Mouse (Mus musculus): ENCODE data around the gene Mfsd11. TPM values are rescaled to one million over a fixed set of nuclear protein-coding genes. Genes with fewer than 3 reads are reported as not detected.
A peak's percentile ranks its signal among the peaks of the same experiment; 100 is the strongest.
"Not testable (repeated sequence)": the region's sequence is repeated elsewhere in the genome, so short reads cannot be mapped to it uniquely, and the experiment has no call there.

The Mfsd11 gene
- polyA plus RNA-seq, 1 experiment: not detected

DNA sequence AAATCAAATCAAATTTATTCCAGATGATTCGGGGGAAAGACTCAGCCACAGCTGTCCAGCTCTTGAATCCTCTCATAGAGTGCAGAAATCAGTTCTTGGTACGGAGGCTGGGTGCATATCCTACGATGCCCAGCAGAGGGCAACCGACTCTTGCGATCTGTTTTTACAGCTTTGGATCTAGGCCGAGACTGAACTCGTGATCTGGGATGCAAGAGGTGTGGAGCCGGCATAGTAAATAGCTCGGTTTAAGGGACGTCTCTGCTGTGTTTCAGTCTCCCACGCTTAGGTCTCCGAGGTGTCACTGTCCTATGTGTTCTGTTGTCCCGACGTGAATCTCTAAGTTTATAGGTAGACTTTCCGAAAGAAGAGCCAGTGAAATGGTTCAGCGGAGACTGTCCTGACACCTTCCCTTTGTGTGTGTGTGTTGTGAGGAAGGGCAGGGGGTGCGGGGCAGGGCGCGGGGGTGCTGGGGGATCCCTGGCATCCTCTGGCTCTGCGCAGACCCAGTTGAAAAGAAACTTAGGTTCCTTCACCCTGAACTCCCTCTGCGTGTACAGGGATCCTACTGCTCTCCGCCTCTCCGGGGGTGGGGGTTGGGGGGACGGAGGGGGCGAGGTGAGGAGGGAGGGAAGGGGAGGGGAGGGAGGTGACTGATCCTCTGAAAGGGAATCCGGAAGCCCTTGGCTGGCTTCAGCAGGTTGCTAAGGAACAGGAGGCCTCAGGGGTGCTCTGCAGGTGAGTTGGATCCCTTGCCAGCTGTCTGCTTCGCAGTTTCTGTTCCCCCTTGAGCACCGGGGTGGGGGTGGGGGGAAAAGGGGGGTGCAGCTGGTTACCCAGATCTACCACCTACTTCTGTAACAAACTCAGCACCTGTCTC, 33.3 kb downstream of the Mfsd11 start:
- peak overlapping the region; percentile 21 for H3K4me3 ChIP-seq (ENCODE audit: insufficient read depth, low read depth, low read length)
- 8% methylated on average over 27 of the region's 28 CpGs for WGBS
- H3K4me1 ChIP-seq (ENCODE audit: control insufficient read depth, insufficient read depth, low read length): peaks cover 6% of the 10 kb centered on the region
- TF ChIP-seq CTCF (IDR thresholded peaks at IDR 0.05; ENCODE audit: insufficient read depth, low read depth, low read length) (peak; percentile 75), POLR2A (IDR thresholded peaks at IDR 0.05; ENCODE audit: insufficient read depth, low read depth, low read length) (no peak)
- H3K27ac ChIP-seq (ENCODE audit: insufficient read depth, low read depth, low read length): no peak overlapping the region

DNA sequence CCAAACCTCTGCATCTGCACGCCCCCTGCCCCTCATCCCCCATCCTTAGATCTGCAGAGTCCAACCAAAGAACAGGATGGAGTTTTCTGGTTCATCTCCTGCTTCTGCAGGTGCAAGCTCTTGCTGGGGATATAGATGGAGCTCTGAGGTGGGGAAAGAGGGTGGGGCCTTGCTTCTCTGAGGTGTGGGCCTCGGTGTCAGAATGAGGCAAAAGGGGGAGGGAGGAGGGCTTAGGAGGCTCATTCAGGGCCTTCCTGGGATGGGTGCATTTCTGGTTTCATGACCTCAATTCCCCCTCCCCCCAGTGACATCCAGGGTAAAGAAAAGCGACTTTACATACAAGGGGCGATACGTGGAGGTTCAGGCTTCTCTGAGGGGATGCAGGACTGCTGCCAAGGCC, 34.9 kb downstream of the Mfsd11 start:
- Histone ChIP-seq H3K4me1 (ENCODE audit: control insufficient read depth, insufficient read depth, low read length) (peaks cover 3% of the 10 kb centered on the region), H3K27ac (ENCODE audit: insufficient read depth, low read depth, low read length) (no peak overlapping the region), H3K4me3 (ENCODE audit: insufficient read depth, low read depth, low read length) (no peak overlapping the region)
- WGBS: 82% methylated on average over 5 of the region's 5 CpGs
- TF ChIP-seq CTCF (IDR thresholded peaks at IDR 0.05; ENCODE audit: insufficient read depth, low read depth, low read length): no peak
- TF ChIP-seq POLR2A (IDR thresholded peaks at IDR 0.05; ENCODE audit: insufficient read depth, low read depth, low read length): no peak

DNA sequence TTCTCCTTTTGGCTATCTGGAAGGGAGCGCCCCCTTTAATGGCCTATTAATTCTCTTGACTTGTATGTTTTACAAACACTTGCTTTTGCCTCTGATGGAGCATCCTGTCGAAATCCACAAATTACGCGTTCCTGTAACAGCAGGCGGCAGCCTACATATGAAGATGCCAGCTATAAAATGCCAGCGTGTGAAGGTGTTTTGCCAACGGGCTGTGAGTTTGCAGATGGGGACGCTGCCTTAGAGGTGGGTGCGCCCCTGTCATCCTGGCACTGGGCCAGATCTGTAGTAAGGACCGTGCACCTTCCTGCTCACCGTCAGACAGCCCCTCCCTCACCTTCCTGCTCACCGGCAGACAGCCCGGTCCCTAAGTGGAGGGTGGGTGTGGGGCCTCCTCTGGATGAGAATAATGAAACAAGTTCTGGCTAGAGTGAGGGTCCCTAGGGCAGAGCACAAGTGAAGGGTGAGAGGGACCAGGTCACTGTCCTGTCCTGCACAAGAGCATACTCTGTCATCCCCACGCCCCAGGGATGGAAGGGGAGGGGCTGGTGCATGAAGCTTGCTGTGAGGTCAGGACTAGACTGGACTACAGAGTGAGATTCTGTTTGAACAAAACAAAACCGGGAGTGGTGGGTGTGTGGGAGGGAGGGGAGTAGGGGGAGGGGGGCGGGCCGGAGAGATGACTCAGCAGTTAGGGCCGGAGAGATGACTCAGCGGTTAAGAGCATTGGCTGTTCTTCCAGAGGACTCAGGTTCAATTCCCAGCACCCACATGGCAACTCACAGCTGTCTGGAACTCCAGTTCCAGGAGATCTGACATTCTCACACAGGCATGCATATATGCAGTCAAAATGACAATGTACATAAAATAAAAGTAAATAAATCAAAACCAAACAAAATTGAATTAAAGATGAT, 41.5 kb downstream of the Mfsd11 start:
- peaks cover 13% of the 10 kb centered on the region for H3K4me1 ChIP-seq (ENCODE audit: control insufficient read depth, insufficient read depth, low read length)
- H3K4me3 ChIP-seq (ENCODE audit: insufficient read depth, low read depth, low read length): no peak overlapping the region
- H3K27ac ChIP-seq (ENCODE audit: insufficient read depth, low read depth, low read length): no peak overlapping the region
- TF ChIP-seq CTCF (IDR thresholded peaks at IDR 0.05; ENCODE audit: insufficient read depth, low read depth, low read length) (no peak), POLR2A (IDR thresholded peaks at IDR 0.05; ENCODE audit: insufficient read depth, low read depth, low read length) (no peak)
- 48% methylated on average over 19 of the region's 19 CpGs for WGBS

DNA sequence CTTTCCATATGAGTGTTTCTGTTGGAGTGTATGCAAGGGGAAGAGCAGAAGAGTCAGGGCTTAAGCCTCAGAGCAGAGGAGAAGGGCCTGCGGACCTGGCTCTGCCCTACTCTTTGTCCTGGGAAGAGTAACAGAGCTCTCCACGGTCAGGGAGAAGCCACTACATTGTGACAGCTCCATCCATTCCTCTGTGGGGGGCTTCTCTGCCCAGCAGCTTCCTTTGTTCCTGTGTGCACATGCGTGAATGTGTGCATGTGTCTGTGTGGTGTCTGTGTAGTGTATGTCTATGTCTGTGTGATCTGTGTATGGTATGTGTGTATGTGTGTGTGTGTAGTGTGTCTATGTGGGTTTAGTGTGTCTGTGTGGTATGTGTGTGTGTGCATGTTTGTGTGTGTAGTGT, 43.2 kb downstream of the Mfsd11 start:
- Histone ChIP-seq H3K27ac (ENCODE audit: insufficient read depth, low read depth, low read length) (no peak overlapping the region), H3K4me1 (ENCODE audit: control insufficient read depth, insufficient read depth, low read length) (peaks cover 21% of the 10 kb centered on the region), H3K4me3 (ENCODE audit: insufficient read depth, low read depth, low read length) (no peak overlapping the region)
- TF ChIP-seq CTCF (IDR thresholded peaks at IDR 0.05; ENCODE audit: insufficient read depth, low read depth, low read length) (no peak), POLR2A (IDR thresholded peaks at IDR 0.05; ENCODE audit: insufficient read depth, low read depth, low read length) (no peak)
- WGBS: 79% methylated on average over 3 of the region's 3 CpGs

DNA sequence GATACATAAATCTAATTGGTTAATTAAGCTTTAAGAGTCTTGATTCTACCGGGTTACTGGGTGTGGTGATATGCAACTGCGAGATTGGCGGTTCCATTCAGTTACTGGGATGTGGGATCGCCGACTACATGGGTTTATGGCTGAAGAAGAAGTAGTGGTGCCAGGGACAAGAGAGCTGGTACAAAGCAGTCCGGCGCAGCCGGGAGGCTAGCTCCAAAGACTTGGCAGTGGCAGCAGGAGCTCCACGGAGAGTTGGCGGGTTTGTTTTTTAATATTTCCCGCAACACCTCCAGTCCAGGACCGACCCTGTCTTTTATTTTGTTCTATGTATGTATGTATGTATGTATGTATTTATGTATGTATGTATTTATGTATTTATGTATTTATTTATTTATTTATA, 47.0 kb downstream of the Mfsd11 start:
- H3K4me3 ChIP-seq (ENCODE audit: insufficient read depth, low read depth, low read length): no peak overlapping the region
- peaks cover 27% of the 10 kb centered on the region for H3K4me1 ChIP-seq (ENCODE audit: control insufficient read depth, insufficient read depth, low read length)
- WGBS: 70% methylated on average over 12 of the region's 12 CpGs
- no peak for TF ChIP-seq POLR2A (IDR thresholded peaks at IDR 0.05; ENCODE audit: insufficient read depth, low read depth, low read length)
- no peak for TF ChIP-seq CTCF (IDR thresholded peaks at IDR 0.05; ENCODE audit: insufficient read depth, low read depth, low read length)
- H3K27ac ChIP-seq (ENCODE audit: insufficient read depth, low read depth, low read length): no peak overlapping the region

DNA sequence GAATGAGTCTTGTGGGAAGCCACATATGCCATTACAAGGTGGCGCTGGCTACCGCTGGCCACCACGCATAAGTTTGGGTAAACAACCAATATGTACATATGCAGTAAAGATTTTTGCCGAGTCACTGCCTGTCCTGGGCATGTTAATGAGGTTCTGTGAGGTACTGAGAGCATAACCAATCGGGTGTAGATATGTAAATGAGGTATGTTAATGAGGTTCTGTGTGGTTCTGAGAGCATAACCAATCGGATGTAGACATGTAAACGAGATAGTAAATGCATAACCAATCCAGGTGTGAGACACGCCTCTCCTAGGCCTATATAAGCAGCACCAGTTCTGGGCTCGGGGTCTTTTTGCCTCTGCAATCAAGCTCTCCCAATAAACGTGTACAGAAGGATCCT, 50.3 kb downstream of the Mfsd11 start:
- not testable (repeated sequence) for H3K27ac ChIP-seq (ENCODE audit: insufficient read depth, low read depth, low read length); H3K4me3 ChIP-seq (ENCODE audit: insufficient read depth, low read depth, low read length)
- peaks cover 27% of the 10 kb centered on the region for H3K4me1 ChIP-seq (ENCODE audit: control insufficient read depth, insufficient read depth, low read length)
- WGBS: 88% methylated on average over 10 of the region's 10 CpGs

DNA sequence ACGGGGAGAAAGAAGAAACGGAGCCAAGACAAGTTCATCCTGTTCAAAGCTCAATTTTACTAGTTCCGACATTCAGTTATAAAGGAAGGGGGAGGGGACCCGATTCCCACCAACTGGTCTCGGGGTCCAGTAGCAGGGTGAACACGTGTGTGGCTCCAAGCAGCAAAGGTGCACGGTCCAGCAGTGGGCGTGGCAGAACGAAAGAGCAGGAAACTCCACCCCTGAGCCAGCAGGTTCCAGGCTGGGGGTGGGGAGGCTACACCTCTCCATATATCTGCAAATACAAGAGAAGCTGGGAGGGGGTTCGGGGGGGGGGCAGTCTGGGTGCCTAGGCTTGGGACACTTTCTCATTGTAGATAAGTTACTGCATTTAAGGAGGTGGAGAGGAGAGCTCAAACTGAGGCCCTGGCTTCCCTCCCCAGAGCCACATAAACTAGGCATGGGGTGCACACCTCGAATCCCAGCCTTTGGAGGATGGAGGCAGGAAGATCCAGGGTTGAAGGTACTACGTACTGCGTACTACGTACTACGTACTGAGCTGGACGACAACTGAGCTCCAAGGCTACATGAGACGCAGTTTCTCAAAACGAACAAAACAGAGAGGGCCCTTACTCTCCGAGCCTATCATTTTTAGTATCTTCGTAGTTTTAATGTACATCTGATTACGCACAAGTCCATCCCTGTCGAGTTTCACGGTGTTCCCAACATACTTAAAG, 53.7 kb downstream of the Mfsd11 start:
- Histone ChIP-seq H3K4me3 (ENCODE audit: insufficient read depth, low read depth, low read length) (no peak overlapping the region), H3K4me1 (ENCODE audit: control insufficient read depth, insufficient read depth, low read length) (peaks cover 14% of the 10 kb centered on the region), H3K27ac (ENCODE audit: insufficient read depth, low read depth, low read length) (no peak overlapping the region)
- TF ChIP-seq POLR2A (IDR thresholded peaks at IDR 0.05; ENCODE audit: insufficient read depth, low read depth, low read length) (no peak), CTCF (IDR thresholded peaks at IDR 0.05; ENCODE audit: insufficient read depth, low read depth, low read length) (no peak)
- 6% methylated on average over 23 of the region's 23 CpGs for WGBS

DNA sequence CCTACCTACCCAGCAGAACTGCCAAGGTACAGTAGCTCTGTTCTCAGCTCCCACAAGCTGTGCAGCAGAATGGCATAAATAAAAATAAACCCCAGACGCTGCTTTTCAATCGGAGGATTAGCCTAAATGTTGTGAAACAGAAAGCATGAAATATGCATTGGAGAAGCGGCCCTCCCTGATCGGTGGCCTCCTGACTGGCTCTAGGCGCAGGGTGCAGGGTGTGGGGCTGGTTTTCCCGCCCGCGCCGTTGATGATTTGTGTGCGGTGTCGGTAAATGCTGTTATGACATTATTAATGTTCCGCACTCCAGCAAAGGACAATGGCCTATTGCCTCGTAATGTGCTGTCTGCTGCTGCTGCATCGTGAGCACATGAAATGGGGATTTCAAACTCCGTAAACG, 61.3 kb downstream of the Mfsd11 start:
- WGBS: 61% methylated on average over 16 of the region's 16 CpGs
- Histone ChIP-seq H3K4me3 (ENCODE audit: insufficient read depth, low read depth, low read length) (no peak overlapping the region), H3K4me1 (ENCODE audit: control insufficient read depth, insufficient read depth, low read length) (peaks cover 16% of the 10 kb centered on the region), H3K27ac (ENCODE audit: insufficient read depth, low read depth, low read length) (no peak overlapping the region)
- no peak for TF ChIP-seq POLR2A (IDR thresholded peaks at IDR 0.05; ENCODE audit: insufficient read depth, low read depth, low read length)
- no peak for TF ChIP-seq CTCF (IDR thresholded peaks at IDR 0.05; ENCODE audit: insufficient read depth, low read depth, low read length)

Measured in olfactory bulb, adult 2 months (tissue).